Mouse (Mus musculus) heart, embryonic 12.5 days (tissue): ENCODE results near the gene Zcchc7. TPM values are rescaled to one million over a fixed set of nuclear protein-coding genes. Genes with fewer than 3 reads are reported as not detected.

ENCODE experiments used
- ATAC-seq: fragments of 200-750 bp; cut with Nextera tagmentation; 2 replicates; pipeline ENCODE4 v1.8.0; 2017; ENCODE audit warnings: moderate TSS enrichment, moderate library complexity; ENCODE audit not compliant: insufficient number of reproducible peaks, low FRiP score
- H3K27ac ChIP-seq: fragments of 300-500 bp; sonication (generic); 2 replicates; pipeline ENCODE4 v1.5.1; 2016; ENCODE audit warnings: mild to moderate bottlenecking, moderate library complexity; ENCODE audit not compliant: poor library complexity, severe bottlenecking
- H3K27me3 ChIP-seq: fragments of 300-500 bp; sonication (generic); replicated peaks from 2 replicates; pipeline ENCODE4 v1.6.1; 2016; ENCODE audit warnings: mild to moderate bottlenecking, moderate library complexity
- H3K36me3 ChIP-seq: fragments of 300-500 bp; sonication (generic); 2 replicates; pipeline ENCODE4 v1.6.1; 2016; ENCODE audit warnings: mild to moderate bottlenecking, moderate library complexity
- H3K4me1 ChIP-seq: fragments of 300-500 bp; sonication (generic); replicated peaks from 2 replicates; pipeline ENCODE4 v1.6.1; 2016; ENCODE audit warnings: mild to moderate bottlenecking
- H3K4me2 ChIP-seq: fragments of 300-500 bp; sonication (generic); 2 replicates; pipeline ENCODE4 v1.6.1; 2016; ENCODE audit warnings: mild to moderate bottlenecking, moderate library complexity
- H3K4me3 ChIP-seq: fragments of 300-500 bp; sonication (generic); 2 replicates; pipeline ENCODE4 v1.5.1; 2016; ENCODE audit warnings: mild to moderate bottlenecking
- H3K9ac ChIP-seq: fragments of 300-500 bp; sonication (generic); 2 replicates; pipeline ENCODE4 v1.6.1; 2016; ENCODE audit warnings: mild to moderate bottlenecking, moderate library complexity
- H3K9me3 ChIP-seq: fragments of 300-500 bp; sonication (generic); replicated peaks from 2 replicates; pipeline ENCODE4 v1.6.1; 2016; ENCODE audit warnings: mild to moderate bottlenecking, moderate library complexity
- WGBS: fragments of 180-500 bp; shearing (Covaris S2); methylation state at CpG from one replicate; pipeline ENCODE4 v1.1.7; 2016; 5-methylcytosine and 5-hydroxymethylcytosine counted together
- polyA plus RNA-seq: library from polyadenylated mRNA; unstranded; fragments of >200 nt; fragmentation: Nextera tagmentation; extraction: Ambion mirVana; gene quantifications from 2 replicates; pipeline ENCODE4 v1.2.1, GENCODE M21; 2016

Gene Zcchc7
- polyA plus RNA-seq, 1 experiment from 2014 or later = 22.0 TPM

DNA sequence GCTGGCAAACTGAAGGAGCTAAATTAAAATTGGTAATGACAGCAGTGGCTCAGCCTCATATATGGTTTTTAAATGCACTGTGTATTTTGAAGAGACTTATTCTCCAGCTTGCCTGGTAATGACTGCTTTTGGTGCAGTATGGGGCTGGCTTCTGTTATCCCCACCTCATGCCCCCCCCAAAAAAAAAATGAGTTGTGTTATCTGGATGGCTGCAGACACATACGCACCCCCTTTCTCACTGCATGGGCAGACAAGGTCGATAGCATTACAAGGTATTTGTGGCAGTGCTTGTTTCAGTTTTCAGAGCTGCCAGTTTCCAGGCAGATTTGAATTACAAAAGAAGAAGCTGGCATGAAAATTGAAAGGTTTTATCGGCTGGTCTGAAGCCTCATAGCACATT, 162.2 kb downstream of the Zcchc7 start:
- peaks cover 5% of the 10 kb centered on the region for H3K36me3 ChIP-seq
- no peaks in the 10 kb centered on the region for H3K27me3 ChIP-seq
- H3K4me2 ChIP-seq = no peak overlapping the region
- no peaks in the 10 kb centered on the region for H3K9me3 ChIP-seq
- H3K4me1 ChIP-seq = no peaks in the 10 kb centered on the region
- H3K4me3 ChIP-seq = no peak overlapping the region
- no peak overlapping the region for H3K9ac ChIP-seq
- no peak for ATAC-seq
- WGBS = 78% methylated on average over 3 of the region's 3 CpGs
- H3K27ac ChIP-seq = no peak overlapping the region

DNA sequence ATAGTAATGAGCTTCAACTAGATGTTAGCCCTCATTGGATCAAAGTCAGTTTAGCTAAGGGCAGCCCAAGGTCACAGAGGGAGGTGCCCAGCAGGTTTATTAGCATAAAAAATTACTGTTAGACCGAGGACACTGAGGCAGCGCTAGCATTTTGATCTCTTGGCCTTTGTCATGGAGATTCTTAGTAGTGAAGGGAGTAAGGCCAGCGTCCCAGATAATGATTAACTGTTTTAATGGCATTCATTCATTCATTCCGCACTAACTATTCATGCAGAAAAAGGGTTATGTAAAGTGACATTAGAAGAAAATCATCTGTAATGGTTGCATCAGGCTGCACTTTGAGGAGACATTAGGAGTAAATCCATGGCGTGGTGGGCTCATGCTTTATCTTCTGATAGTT, 165.2 kb downstream of the Zcchc7 start:
- no peak for ATAC-seq
- no peaks in the 10 kb centered on the region for H3K9me3 ChIP-seq
- H3K4me2 ChIP-seq = no peak overlapping the region
- 86% methylated on average over 5 of the region's 5 CpGs for WGBS
- no peak overlapping the region for H3K27ac ChIP-seq
- no peaks in the 10 kb centered on the region for H3K27me3 ChIP-seq
- H3K4me1 ChIP-seq = no peaks in the 10 kb centered on the region
- peaks cover 7% of the 10 kb centered on the region for H3K36me3 ChIP-seq
- no peak overlapping the region for H3K4me3 ChIP-seq
- H3K9ac ChIP-seq = no peak overlapping the region

GRCm38 (mm10) chr4:44922466-44923128, 166.9 kb downstream of the Zcchc7 start:
- 84% methylated on average over 7 of the region's 7 CpGs for WGBS
- Histone ChIP-seq H3K36me3 (peaks cover 18% of the 10 kb centered on the region), H3K9me3 (no peaks in the 10 kb centered on the region)

GRCm38 (mm10) chr4:44923129-44923481, 167.4 kb downstream of the Zcchc7 start:
- no peak overlapping the region for H3K4me3 ChIP-seq
- H3K4me1 ChIP-seq = no peaks in the 10 kb centered on the region
- no peaks in the 10 kb centered on the region for H3K27me3 ChIP-seq
- H3K27ac ChIP-seq = no peak overlapping the region
- H3K36me3 ChIP-seq = peaks cover 18% of the 10 kb centered on the region
- no peak overlapping the region for H3K4me2 ChIP-seq
- 79% methylated on average over 5 of the region's 5 CpGs for WGBS
- no peaks in the 10 kb centered on the region for H3K9me3 ChIP-seq
- ATAC-seq = no peak
- H3K9ac ChIP-seq = no peak overlapping the region

More at GRCm38 (mm10) chr4:44922466-44923128, 166.9 kb downstream of the Zcchc7 start:
- Histone ChIP-seq H3K27me3 (no peaks in the 10 kb centered on the region), H3K9ac (no peak overlapping the region), H3K4me2 (no peak overlapping the region), H3K4me1 (no peaks in the 10 kb centered on the region), H3K4me3 (no peak overlapping the region), H3K27ac (no peak overlapping the region)
- no peak for ATAC-seq

DNA sequence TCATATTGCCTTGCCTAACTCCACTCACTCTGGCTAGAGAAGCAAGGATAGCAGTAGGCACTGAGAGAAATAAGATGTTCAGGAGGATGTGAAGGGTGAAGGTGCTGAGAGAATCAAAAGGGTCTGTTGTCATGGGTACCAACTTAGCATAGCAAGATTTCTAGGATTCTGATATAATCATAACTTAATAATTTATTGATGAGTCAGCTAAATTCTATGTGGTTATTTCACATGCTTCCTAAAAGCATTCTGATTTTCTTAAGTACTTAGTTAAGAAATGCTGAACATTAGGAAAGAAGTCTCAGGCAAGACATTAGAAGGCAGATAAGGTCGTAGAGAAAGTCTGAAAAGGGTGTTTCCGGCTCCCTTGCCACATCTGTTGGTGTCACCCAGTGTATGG, 172.3 kb downstream of the Zcchc7 start:
- no peak overlapping the region for H3K4me3 ChIP-seq
- H3K9me3 ChIP-seq = no peaks in the 10 kb centered on the region
- no peaks in the 10 kb centered on the region for H3K27me3 ChIP-seq
- no peak for ATAC-seq
- no peak overlapping the region for H3K4me2 ChIP-seq
- H3K9ac ChIP-seq = no peak overlapping the region
- no peak overlapping the region for H3K27ac ChIP-seq
- no peaks in the 10 kb centered on the region for H3K4me1 ChIP-seq
- H3K36me3 ChIP-seq = peaks cover 52% of the 10 kb centered on the region
- WGBS = 66% methylated on average over 2 of the region's 2 CpGs

- Histone ChIP-seq H3K9ac (no peak overlapping the region), H3K4me3 (no peak overlapping the region), H3K27me3 (no peaks in the 10 kb centered on the region), H3K4me1 (no peaks in the 10 kb centered on the region), H3K4me2 (no peak overlapping the region), H3K36me3 (peaks cover 60% of the 10 kb centered on the region), H3K27ac (no peak overlapping the region), H3K9me3 (no peaks in the 10 kb centered on the region)
- no peak for ATAC-seq
- WGBS = 83% methylated on average over 3 of the region's 3 CpGs
Measured at GRCm38 (mm10) chr4:44928790-44929189, 173.1 kb downstream of the Zcchc7 start.

DNA sequence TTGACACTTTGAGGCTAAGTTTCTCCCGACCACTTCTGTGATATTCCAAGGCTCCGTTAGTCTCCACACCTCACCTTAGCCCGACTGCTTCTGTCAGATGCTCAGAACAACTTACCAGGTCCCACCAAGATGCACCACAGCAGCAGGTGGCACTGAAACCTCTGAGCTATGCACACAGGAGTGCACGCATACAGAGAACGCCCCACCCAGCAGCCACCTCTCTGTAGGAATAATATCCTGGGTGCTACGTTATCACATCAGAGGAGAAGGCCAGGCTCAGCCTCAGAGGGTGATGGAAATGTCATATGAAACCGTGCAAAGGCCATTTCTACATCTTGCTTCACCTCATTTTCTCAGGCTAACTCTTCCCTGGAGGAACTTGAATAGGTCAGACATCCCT, 174.7 kb downstream of the Zcchc7 start:
- no peaks in the 10 kb centered on the region for H3K9me3 ChIP-seq
- no peaks in the 10 kb centered on the region for H3K27me3 ChIP-seq
- H3K36me3 ChIP-seq = peaks cover 64% of the 10 kb centered on the region

GRCm38 (mm10) chr4:44931732-44932131, 176.1 kb downstream of the Zcchc7 start:
- H3K4me3 ChIP-seq = no peak overlapping the region

More for the DNA sequence above, 174.7 kb downstream of the Zcchc7 start:
- Histone ChIP-seq H3K27ac (no peak overlapping the region), H3K4me3 (no peak overlapping the region), H3K4me1 (no peaks in the 10 kb centered on the region), H3K9ac (no peak overlapping the region), H3K4me2 (no peak overlapping the region)
- WGBS = 83% methylated on average over 7 of the region's 7 CpGs
- ATAC-seq = no peak

DNA sequence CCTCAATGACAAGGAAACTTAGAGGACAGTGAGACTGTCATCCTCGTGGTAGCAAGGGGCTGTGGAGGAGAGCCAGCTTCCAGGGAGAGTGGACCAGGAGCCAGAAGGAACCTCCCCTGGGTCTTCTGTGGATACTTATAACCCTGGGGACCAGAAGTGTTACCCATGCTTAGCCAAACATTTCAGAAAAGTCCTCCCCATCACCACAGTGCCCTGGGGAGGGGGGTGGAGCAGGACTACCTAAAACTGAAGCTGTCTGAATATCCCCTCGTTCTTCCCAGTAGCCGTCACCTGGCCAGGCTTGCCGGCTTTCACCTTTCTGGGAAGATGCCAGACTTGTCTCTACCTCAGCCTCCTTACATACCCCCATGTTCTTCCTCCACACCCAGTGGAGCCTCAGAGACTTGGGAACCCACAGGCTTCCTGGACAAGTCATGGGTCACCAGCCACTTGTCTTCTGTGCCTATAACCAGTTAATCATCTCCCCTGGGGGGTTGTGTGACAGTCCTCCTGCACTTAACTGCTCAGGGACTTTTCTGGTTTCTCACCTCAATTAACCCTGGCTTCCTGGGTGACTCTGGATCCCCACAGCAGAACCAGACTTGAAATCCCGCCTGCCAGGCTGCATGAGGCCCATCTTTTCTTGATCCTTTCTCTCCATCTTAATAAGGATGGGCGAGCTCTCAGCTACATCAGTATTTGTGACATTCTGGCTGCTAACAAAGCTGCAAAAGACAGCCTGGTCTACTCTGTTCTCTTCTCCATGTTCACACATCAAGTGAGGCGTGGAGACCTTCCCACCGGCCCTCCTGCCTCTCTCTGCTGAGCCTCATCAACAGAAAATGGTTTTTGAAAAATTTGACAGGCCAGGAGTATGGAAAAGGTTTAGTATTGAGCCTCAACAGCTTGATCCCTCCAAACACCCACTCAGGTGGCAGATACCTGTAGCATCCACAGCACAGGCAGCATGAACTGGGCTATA, 183.0 kb downstream of the Zcchc7 start:
- WGBS = 68% methylated on average over 8 of the region's 8 CpGs
- no peaks in the 10 kb centered on the region; the same call in 1 of the 2 replicates for H3K27me3 ChIP-seq
- H3K9me3 ChIP-seq = no peaks in the 10 kb centered on the region
- no peak overlapping the region for H3K4me3 ChIP-seq
- peaks cover 6% of the 10 kb centered on the region; the same call in 1 of the 2 replicates for H3K36me3 ChIP-seq
- H3K4me1 ChIP-seq = no peaks in the 10 kb centered on the region
- no peak for ATAC-seq
- no peak overlapping the region for H3K27ac ChIP-seq
- H3K9ac ChIP-seq = no peak overlapping the region
- no peak overlapping the region for H3K4me2 ChIP-seq

More at GRCm38 (mm10) chr4:44931732-44932131, 176.1 kb downstream of the Zcchc7 start:
- 92% methylated on average over 6 of the region's 6 CpGs for WGBS
- Histone ChIP-seq H3K27ac (no peak overlapping the region), H3K27me3 (no peaks in the 10 kb centered on the region), H3K36me3 (peaks cover 52% of the 10 kb centered on the region), H3K4me2 (no peak overlapping the region), H3K9me3 (no peaks in the 10 kb centered on the region), H3K4me1 (no peaks in the 10 kb centered on the region), H3K9ac (no peak overlapping the region)
- ATAC-seq = no peak

DNA sequence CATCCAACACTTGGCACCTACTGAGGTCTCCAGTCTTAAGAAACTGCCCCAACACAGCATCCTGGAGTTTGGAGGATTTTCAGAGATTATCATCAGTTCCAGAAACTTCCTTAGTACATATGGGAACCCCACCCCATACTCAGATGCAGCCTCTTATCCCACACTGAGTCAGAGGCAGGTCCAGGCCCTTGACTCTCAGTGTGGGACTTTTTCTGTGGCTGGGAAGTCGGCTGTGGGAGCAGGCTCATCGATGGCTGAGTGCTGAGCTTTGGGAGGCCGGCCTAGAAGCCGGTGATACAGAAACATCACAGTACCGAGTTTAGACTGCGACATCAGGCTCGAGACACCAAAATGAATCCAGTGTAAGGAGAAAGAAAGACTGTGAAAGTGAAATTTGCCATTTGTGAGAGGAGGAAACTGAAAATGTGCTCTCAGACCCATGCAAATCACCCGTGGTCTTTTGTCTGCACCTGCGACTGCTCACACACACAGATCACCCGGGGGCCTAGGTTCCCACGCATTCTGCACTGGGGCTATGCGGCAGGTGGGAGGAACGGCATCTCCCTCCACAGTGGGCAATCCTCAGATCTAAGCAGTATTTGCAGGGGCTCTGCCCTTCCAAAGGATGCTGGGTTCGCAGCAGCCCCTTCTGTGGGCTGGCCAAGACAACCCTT, 184.0 kb downstream of the Zcchc7 start:
- Histone ChIP-seq H3K4me3 (no peak overlapping the region), H3K9me3 (no peaks in the 10 kb centered on the region), H3K4me1 (no peaks in the 10 kb centered on the region), H3K27me3 (no peaks in the 10 kb centered on the region; the same call in 1 of the 2 replicates), H3K27ac (no peak overlapping the region), H3K36me3 (no peaks in the 10 kb centered on the region), H3K4me2 (no peak overlapping the region), H3K9ac (no peak overlapping the region)
- WGBS = 81% methylated on average over 14 of the region's 14 CpGs
- ATAC-seq = no peak

DNA sequence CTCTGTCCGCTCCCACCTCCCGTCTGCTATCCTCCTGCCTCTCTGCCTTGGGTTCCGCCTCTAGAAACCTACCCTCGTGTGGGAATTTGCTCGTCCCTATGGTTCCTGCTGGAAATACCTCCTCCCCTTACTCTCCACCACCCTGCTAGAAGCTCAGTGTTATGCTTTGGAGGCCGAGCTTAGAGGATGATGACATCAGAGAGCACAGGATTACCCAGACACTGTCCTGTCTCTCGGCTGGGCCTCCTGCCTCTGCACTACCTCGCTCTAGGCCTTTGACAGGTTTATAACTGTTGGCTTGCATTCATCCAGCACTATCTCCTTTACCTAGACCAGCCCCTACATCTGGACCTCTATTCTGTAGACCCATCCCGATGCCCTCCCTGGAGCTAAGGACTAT, 184.6 kb downstream of the Zcchc7 start:
- Histone ChIP-seq H3K4me2 (no peak overlapping the region), H3K4me1 (no peaks in the 10 kb centered on the region), H3K27me3 (no peaks in the 10 kb centered on the region; the same call in 1 of the 2 replicates), H3K4me3 (no peak overlapping the region), H3K27ac (no peak overlapping the region), H3K9me3 (no peaks in the 10 kb centered on the region), H3K9ac (no peak overlapping the region), H3K36me3 (no peaks in the 10 kb centered on the region)
- no peak for ATAC-seq
- WGBS = 72% methylated on average over 9 of the region's 9 CpGs
